Mouse (Mus musculus): Measurements from ENCODE around the gene Thpo.

DNA sequence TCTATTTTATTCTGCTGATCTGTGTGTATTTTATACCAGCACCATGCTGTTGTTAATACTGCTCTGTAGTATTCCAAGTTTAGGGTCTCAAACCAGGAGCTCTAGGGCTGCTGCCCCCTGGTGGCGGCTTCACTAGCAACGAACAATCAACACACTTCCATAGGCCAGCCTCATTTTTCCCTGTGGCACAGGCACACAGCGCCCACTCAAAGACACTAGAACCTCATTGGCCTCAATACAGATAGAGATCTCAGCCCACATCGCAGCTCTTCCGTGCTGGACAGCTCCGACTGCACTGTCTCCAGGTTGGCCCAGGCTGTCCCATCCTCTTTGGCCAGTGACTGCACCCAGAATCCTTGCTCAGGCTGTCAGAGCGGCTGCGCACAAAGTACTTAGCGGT is 30.9 kb upstream of the Thpo start:
- TF ChIP-seq CTCF (IDR thresholded peaks at IDR 0.05; ENCODE audit: extremely low read depth, insufficient read depth, insufficient read length, insufficient replicate concordance) (peak; percentile 63; the same call in 1 of the 2 replicates), POLR2A (IDR thresholded peaks at IDR 0.05; ENCODE audit: low read depth, low read length) (no peak)

All from spleen, adult 2 months (tissue).